ENCODE assay signal across 11 mouse cellular contexts in the genomic region with DNA sequence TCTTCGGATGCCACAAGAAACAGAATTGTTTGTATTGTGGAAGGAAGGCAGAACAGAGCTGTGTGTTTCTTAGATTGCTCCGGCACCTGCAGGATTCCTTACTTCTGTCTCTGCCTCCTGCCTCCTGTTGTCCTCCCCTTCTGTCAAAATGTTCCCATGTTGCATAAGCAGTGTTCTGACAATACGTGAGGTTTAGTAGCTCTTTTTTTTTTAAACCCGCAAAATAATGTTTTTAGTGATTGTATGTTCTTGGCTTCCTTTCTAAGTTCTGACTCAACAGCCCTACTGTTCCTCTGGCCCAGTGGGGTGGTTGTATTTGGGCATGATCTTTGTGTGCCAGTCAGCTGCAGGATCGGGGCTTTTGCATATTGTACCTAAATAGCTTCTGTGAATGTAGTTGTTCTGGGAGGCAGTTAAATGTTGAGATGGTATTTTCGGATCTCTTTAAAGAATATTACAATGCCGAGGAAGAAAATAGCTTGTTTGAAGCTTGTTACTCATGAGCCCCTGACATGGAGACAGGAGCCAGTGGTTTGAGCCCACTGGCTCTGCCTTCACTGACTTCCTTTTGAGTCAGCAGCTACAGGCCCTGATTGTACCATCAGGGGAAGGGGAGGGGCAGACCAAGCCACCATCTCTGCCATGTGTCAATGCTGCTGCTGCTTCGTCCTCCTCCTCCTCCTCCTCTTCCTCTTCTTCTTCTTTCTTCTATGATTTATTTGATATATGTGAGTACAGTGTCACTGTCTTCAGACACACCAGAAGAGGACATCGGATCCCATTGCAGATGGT. TPM values are rescaled to one million over a fixed set of nuclear protein-coding genes. Genes with fewer than 3 reads are reported as not detected.
DNase-seq lines count a peak whose midpoint lies in the region; ATAC-seq and TF ChIP-seq lines count a peak whose summit lies in the region.
"Had no signal": no experiment of that assay in that cellular context is flagged by ENCODE, and none has a peak within 500 bp of the region (broad histone marks: within the 10 kb centered on the region; RNA-seq: fewer than 3 reads in every experiment).

No protein-coding gene starts in this region.

- intact Hi-C loops in left cerebral cortex, adult 2 months (cut with DNase I) = loop anchor here (2.0 kb wide), 1 partner anchor 57 kb away; no protein-coding TSS in a partner anchor

- 65% methylated on average over 9 of the region's 9 CpGs for WGBS in macrophage (ENCODE audit: missing documents)
- 79% methylated on average over 9 of the region's 9 CpGs for WGBS in stomach, postnatal 0 days

- DNase-seq in left cerebral cortex, adult 2 months (ENCODE audit: extremely low spot score in 1 of 2, low spot score in 2 of 2) = no peak
- DNase-seq in left cerebral cortex, adult 8-10 months (ENCODE audit: low spot score in 2 of 2) = no peak
- peak; percentile 76 for DNase-seq in adipocyte (ENCODE audit: low spot score)
- DNase-seq in stomach, postnatal 0 days (ENCODE audit: low spot score) = no peak
- DNase-seq in urinary bladder, postnatal 25 days (ENCODE audit: low spot score) = no peak
- DNase-seq: heart, adult 18-20 months; kidney, postnatal 4 days had no signal

- peak; percentile 63 for ATAC-seq in common myeloid progenitor, adult 5-6 weeks (replicated peaks; ENCODE audit: low read depth, poor library complexity, severe bottlenecking)
- ATAC-seq in stomach, postnatal 0 days (ENCODE audit: low FRiP score, low TSS enrichment) = no peak
- ATAC-seq: forebrain, embryonic 15.5 days; intestine, embryonic 15.5 days had no signal

- no peak for TF ChIP-seq EP300 in stomach, postnatal 0 days (optimal IDR thresholded peaks at IDR 0.05)

- H3K27me3 ChIP-seq in stomach, postnatal 0 days (ENCODE audit: control insufficient read depth, insufficient read depth, low read length) = no peaks in the 10 kb centered on the region
- H3K27me3 ChIP-seq: forebrain, embryonic 15.5 days; intestine, embryonic 15.5 days had no signal

- no peaks in the 10 kb centered on the region for H3K36me3 ChIP-seq in macrophage (ENCODE audit: inconsistent target)
- H3K36me3 ChIP-seq in stomach, postnatal 0 days (ENCODE audit: control insufficient read depth, insufficient read depth, low read length) = no peaks in the 10 kb centered on the region
- H3K36me3 ChIP-seq: forebrain, embryonic 15.5 days; intestine, embryonic 15.5 days had no signal

- H3K4me1 ChIP-seq in stomach, postnatal 0 days (replicated peaks; ENCODE audit: control insufficient read depth, insufficient read depth) = peaks cover 4% of the 10 kb centered on the region; the same call in 1 of the 2 replicates
- H3K4me1 ChIP-seq: intestine, embryonic 15.5 days had no signal

- no peak for TF ChIP-seq CTCF in left cerebral cortex, adult 2 months (IDR thresholded peaks at IDR 0.05)
- TF ChIP-seq CTCF in stomach, postnatal 0 days (IDR thresholded peaks at IDR 0.05; ENCODE audit: low read depth) = no peak

- H3K9ac ChIP-seq in stomach, postnatal 0 days (ENCODE audit: low read length) = no peak overlapping the region
- H3K9ac ChIP-seq: forebrain, embryonic 15.5 days; intestine, embryonic 15.5 days had no signal

- H3K27ac ChIP-seq in left cerebral cortex, adult 2 months = peak overlapping the region; percentile 70
- H3K27ac ChIP-seq in macrophage = peak overlapping the region; percentile 19; the same call in 1 of the 2 replicates
- no peak overlapping the region for H3K27ac ChIP-seq in stomach, postnatal 0 days (replicated peaks)
- H3K27ac ChIP-seq: forebrain, embryonic 15.5 days; intestine, embryonic 15.5 days had no signal

- no peaks in the 10 kb centered on the region for H3K9me3 ChIP-seq in stomach, postnatal 0 days (ENCODE audit: control insufficient read depth, low read length)
- H3K9me3 ChIP-seq: forebrain, embryonic 15.5 days; intestine, embryonic 15.5 days had no signal

- H3K4me3 ChIP-seq in left cerebral cortex, adult 2 months = no peak overlapping the region
- no peak overlapping the region for H3K4me3 ChIP-seq in macrophage (ENCODE audit: inconsistent target)
- H3K4me3 ChIP-seq in stomach, postnatal 0 days (ENCODE audit: low read depth, low read length) = no peak overlapping the region
- H3K4me3 ChIP-seq: forebrain, embryonic 15.5 days; intestine, embryonic 15.5 days had no signal

- no peak overlapping the region for H3K4me2 ChIP-seq in stomach, postnatal 0 days (replicated peaks; ENCODE audit: low read depth)
- H3K4me2 ChIP-seq: forebrain, embryonic 15.5 days; intestine, embryonic 15.5 days had no signal

- peaks cover 97% of the 10 kb centered on the region for H3K79me2 ChIP-seq in macrophage (ENCODE audit: inconsistent target)

RNA-seq across cellular contexts. Expression of a gene that starts 13.6 kb away (rescaled TPM):
- 100 to 1,000 TPM; 122 to 127 TPM for total RNA-seq in left cerebral cortex, adult 2 months (2021)
- total RNA-seq in left cerebral cortex, adult 8-10 months (2022) = 100 to 1,000 TPM; 128 to 145 (median 136) TPM
- 21.1 and 25.1 TPM in 2 replicates for total RNA-seq in common myeloid progenitor, adult 5-6 weeks (2017)
- total RNA-seq in macrophage (2018; cell fraction: chromatin; rRNA removed) = 100 to 1,000 TPM in 1 of 26 experiments, 10 to 100 TPM in 25; 48.0 to 104 (median 68.7) TPM
- 10 to 100 TPM; 28.5 to 38.5 (median 33.2) TPM for total RNA-seq in macrophage (2018; cell fraction: cytosol; rRNA removed)
- 100 to 1,000 TPM in 1 of 26 experiments, 10 to 100 TPM in 25; 34.7 to 106 (median 47.5) TPM for total RNA-seq in macrophage (2018; cell fraction: nucleus; rRNA removed)
- polyA plus RNA-seq in macrophage (2018) = 23.4 to 34.1 TPM (median 27.7 TPM) in 3 replicates
- 6.6 and 6.8 TPM in 2 replicates for polyA plus RNA-seq in stomach, postnatal 0 days (2015; fragmentation: Nextera tagmentation; extraction: Ambion mirVana)

RNA-seq across cellular contexts. Expression of a gene that starts 13.8 kb away (rescaled TPM):
- 100 to 1,000 TPM; 193 to 215 TPM for total RNA-seq in left cerebral cortex, adult 2 months (2021)
- total RNA-seq in left cerebral cortex, adult 8-10 months (2022) = 100 to 1,000 TPM; 206 to 233 (median 217) TPM
- 88.3 and 101 TPM in 2 replicates for total RNA-seq in common myeloid progenitor, adult 5-6 weeks (2017)
- 10 to 100 TPM; 18.0 to 72.1 (median 46.9) TPM for total RNA-seq in macrophage (2018; cell fraction: chromatin; rRNA removed)
- 10 to 100 TPM; 40.4 to 64.0 (median 54.2) TPM for total RNA-seq in macrophage (2018; cell fraction: cytosol; rRNA removed)
- total RNA-seq in macrophage (2018; cell fraction: nucleus; rRNA removed) = 10 to 100 TPM; 20.5 to 64.1 (median 40.6) TPM
- 39.7 to 51.8 TPM (median 44.3 TPM) in 3 replicates for polyA plus RNA-seq in macrophage (2018)
- polyA plus RNA-seq in stomach, postnatal 0 days (2015; fragmentation: Nextera tagmentation; extraction: Ambion mirVana) = 70.8 and 79.0 TPM in 2 replicates
